Mouse (Mus musculus): ENCODE measurements at regions not wholly inside any gene's neighbourhood (a gene's known extent, or its start where the extent isn't known, plus 50 kb on each side); places are given as distances from the start of the nearest gene placed in this dataset.
"Not testable (repeated sequence)": the region's sequence is repeated elsewhere in the genome, so short reads cannot be mapped to it uniquely, and the experiment has no call there.

- H3K27me3 ChIP-seq (ENCODE audit: control insufficient read depth, insufficient read depth, low read length): no peaks in the 10 kb centered on the region
Observed at GRCm38 (mm10) chr14:104410730-104411129, 57.1 kb downstream of the Pou4f1 start.

DNA sequence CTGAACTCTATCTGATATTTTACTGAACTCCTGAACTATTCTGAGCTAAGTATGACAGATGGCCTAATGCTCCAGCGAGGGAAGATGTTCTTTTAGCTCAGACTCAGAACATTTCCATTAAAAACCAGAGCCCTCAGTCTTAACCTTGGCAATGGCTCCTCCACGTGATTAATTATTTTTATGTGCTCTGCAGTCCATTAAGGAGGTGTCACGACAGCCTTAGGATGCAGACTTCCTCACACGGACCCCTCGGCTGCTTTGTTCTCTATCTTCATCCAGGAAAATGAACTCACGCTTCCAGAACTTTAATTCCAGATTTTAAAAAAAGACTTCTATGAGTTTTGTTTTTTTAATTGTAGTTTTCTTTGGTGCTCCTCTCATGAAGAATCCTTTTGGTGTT lies 57.5 kb downstream of the Pou4f1 start:
- Histone ChIP-seq H3K4me2 (ENCODE audit: low read depth, low read length) (no peak overlapping the region), H3K27me3 (ENCODE audit: control insufficient read depth, insufficient read depth, low read length) (no peaks in the 10 kb centered on the region), H3K4me3 (ENCODE audit: low read depth, low read length) (no peak overlapping the region), H3K9me3 (ENCODE audit: control insufficient read depth, low read length) (no peaks in the 10 kb centered on the region), H3K27ac (ENCODE audit: low read depth, low read length) (no peak overlapping the region), H3K36me3 (ENCODE audit: control insufficient read depth, insufficient read depth, low read length) (no peaks in the 10 kb centered on the region), H3K9ac (replicated peaks; ENCODE audit: low read depth, low read length) (no peak overlapping the region), H3K4me1 (ENCODE audit: control insufficient read depth, insufficient read depth, low read length) (no peaks in the 10 kb centered on the region)
- ATAC-seq (ENCODE audit: low read depth): peak; percentile 51; the same call in 1 of the 2 replicates
- WGBS: 9% methylated on average over 6 of the region's 6 CpGs

More at GRCm38 (mm10) chr14:104410730-104411129, 57.1 kb downstream of the Pou4f1 start:
- Histone ChIP-seq H3K4me2 (ENCODE audit: low read depth, low read length) (no peak overlapping the region), H3K9ac (replicated peaks; ENCODE audit: low read depth, low read length) (no peak overlapping the region), H3K27ac (ENCODE audit: low read depth, low read length) (no peak overlapping the region), H3K9me3 (ENCODE audit: control insufficient read depth, low read length) (no peaks in the 10 kb centered on the region), H3K36me3 (ENCODE audit: control insufficient read depth, insufficient read depth, low read length) (no peaks in the 10 kb centered on the region), H3K4me1 (ENCODE audit: control insufficient read depth, insufficient read depth, low read length) (no peaks in the 10 kb centered on the region), H3K4me3 (ENCODE audit: low read depth, low read length) (no peak overlapping the region)
- 8% methylated on average over 2 of the region's 2 CpGs for WGBS
- ATAC-seq (ENCODE audit: low read depth): no peak

- Histone ChIP-seq H3K4me3 (ENCODE audit: low read depth, low read length) (no peak overlapping the region), H3K9me3 (ENCODE audit: control insufficient read depth, low read length) (no peaks in the 10 kb centered on the region), H3K36me3 (ENCODE audit: control insufficient read depth, insufficient read depth, low read length) (no peaks in the 10 kb centered on the region), H3K4me2 (ENCODE audit: low read depth, low read length) (no peak overlapping the region), H3K27ac (ENCODE audit: low read depth, low read length) (no peak overlapping the region), H3K27me3 (ENCODE audit: control insufficient read depth, insufficient read depth, low read length) (no peaks in the 10 kb centered on the region), H3K4me1 (ENCODE audit: control insufficient read depth, insufficient read depth, low read length) (no peaks in the 10 kb centered on the region), H3K9ac (replicated peaks; ENCODE audit: low read depth, low read length) (no peak overlapping the region)
- no peak for ATAC-seq (ENCODE audit: low read depth)
- 58% methylated on average over 3 of the region's 3 CpGs for WGBS
Observed at GRCm38 (mm10) chr14:104406062-104406461, 61.7 kb downstream of the Pou4f1 start.

DNA sequence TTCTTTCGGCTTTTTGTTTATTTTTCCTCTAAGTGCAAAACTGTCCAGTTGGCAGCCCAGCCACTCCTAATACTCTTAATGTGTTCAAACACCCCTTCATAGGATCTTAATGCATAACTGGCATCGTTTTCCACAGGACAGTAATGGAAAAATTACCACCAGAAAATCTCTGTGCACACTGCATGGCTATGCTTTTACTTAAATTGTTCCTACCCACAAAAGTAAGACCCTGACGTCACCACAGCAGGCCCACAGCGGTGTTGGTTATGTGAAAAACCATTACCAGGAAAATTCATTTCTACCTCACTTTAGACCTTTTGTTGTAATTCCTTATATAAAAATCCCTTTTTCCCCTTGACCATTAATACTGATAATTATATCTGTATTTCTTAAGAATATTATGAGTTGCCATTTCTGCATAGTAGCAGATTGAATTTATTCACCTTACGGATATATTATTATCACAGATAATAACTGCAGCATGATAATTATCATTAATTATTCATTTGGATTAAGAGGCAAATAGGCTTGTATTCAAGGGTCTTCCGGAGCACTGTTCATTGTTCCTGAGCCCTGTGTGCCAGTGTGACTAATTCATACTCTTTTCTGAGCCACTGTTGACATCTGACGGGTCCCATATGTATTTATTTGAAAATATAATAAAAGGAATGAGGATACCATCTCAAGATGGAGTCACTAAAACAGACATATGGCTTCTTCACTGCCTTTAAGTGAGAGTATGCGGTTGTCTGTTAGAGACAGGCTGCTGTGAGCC lies 78.3 kb downstream of the Pou4f1 start:
- WGBS: 58% methylated on average over 8 of the region's 8 CpGs
- Histone ChIP-seq H3K27ac (ENCODE audit: low read depth, low read length) (no peak overlapping the region; the same call in 1 of the 2 replicates), H3K36me3 (ENCODE audit: control insufficient read depth, insufficient read depth, low read length) (no peaks in the 10 kb centered on the region), H3K4me2 (ENCODE audit: low read depth, low read length) (no peak overlapping the region), H3K27me3 (ENCODE audit: control insufficient read depth, insufficient read depth, low read length) (no peaks in the 10 kb centered on the region), H3K4me3 (ENCODE audit: low read depth, low read length) (no peak overlapping the region), H3K9me3 (ENCODE audit: control insufficient read depth, low read length) (no peaks in the 10 kb centered on the region), H3K4me1 (ENCODE audit: control insufficient read depth, insufficient read depth, low read length) (no peaks in the 10 kb centered on the region), H3K9ac (replicated peaks; ENCODE audit: low read depth, low read length) (no peak overlapping the region)
- ATAC-seq (ENCODE audit: low read depth): peak; percentile 76

DNA sequence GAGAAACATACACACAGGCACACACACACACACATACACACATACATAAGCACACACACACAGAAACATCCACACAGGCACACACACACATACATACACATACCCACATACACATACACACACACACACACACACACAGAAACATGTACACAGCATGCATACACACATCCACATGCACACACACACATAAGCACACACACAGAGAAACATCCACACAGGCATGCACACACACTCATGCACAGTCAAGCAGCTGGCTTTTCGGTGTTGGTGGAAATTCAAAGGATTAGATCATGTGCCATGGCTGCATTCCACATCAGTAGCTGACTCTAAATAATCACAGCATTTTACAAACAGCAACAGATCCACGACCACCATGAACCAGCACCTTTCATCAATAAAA lies 78.9 kb downstream of the Pou4f1 start:
- ATAC-seq (ENCODE audit: low read depth): peak; percentile 56; the same call in 1 of the 2 replicates
- WGBS: 72% methylated on average over 2 of the region's 2 CpGs
- H3K27ac ChIP-seq (ENCODE audit: low read depth, low read length): peak overlapping the region; percentile 10; the same call in 1 of the 2 replicates

GRCm38 (mm10) chr14:104380986-104381385 lies 86.8 kb downstream of the Pou4f1 start:
- Histone ChIP-seq H3K9ac (replicated peaks; ENCODE audit: low read depth, low read length) (no peak overlapping the region), H3K4me1 (ENCODE audit: control insufficient read depth, insufficient read depth, low read length) (peaks cover 4% of the 10 kb centered on the region; the same call in 1 of the 2 replicates), H3K4me2 (ENCODE audit: low read depth, low read length) (no peak overlapping the region), H3K36me3 (ENCODE audit: control insufficient read depth, insufficient read depth, low read length) (no peaks in the 10 kb centered on the region), H3K27me3 (ENCODE audit: control insufficient read depth, insufficient read depth, low read length) (no peaks in the 10 kb centered on the region), H3K27ac (ENCODE audit: low read depth, low read length) (no peak overlapping the region), H3K9me3 (ENCODE audit: control insufficient read depth, low read length) (no peaks in the 10 kb centered on the region), H3K4me3 (ENCODE audit: low read depth, low read length) (no peak overlapping the region)
- WGBS: 39% methylated on average over 5 of the region's 5 CpGs
- ATAC-seq (ENCODE audit: low read depth): peak; percentile 91

More for the DNA sequence above, 78.9 kb downstream of the Pou4f1 start:
- no peaks in the 10 kb centered on the region for H3K27me3 ChIP-seq (ENCODE audit: control insufficient read depth, insufficient read depth, low read length)
- H3K4me3 ChIP-seq (ENCODE audit: low read depth, low read length): no peak overlapping the region
- H3K36me3 ChIP-seq (ENCODE audit: control insufficient read depth, insufficient read depth, low read length): no peaks in the 10 kb centered on the region
- no peaks in the 10 kb centered on the region for H3K9me3 ChIP-seq (ENCODE audit: control insufficient read depth, low read length)
- H3K4me2 ChIP-seq (ENCODE audit: low read depth, low read length): no peak overlapping the region
- H3K9ac ChIP-seq (replicated peaks; ENCODE audit: low read depth, low read length): no peak overlapping the region
- no peaks in the 10 kb centered on the region for H3K4me1 ChIP-seq (ENCODE audit: control insufficient read depth, insufficient read depth, low read length)

- Histone ChIP-seq H3K4me3 (ENCODE audit: low read depth, low read length) (no peak overlapping the region), H3K27ac (ENCODE audit: low read depth, low read length) (no peak overlapping the region), H3K4me1 (ENCODE audit: control insufficient read depth, insufficient read depth, low read length) (no peaks in the 10 kb centered on the region), H3K36me3 (ENCODE audit: control insufficient read depth, insufficient read depth, low read length) (no peaks in the 10 kb centered on the region), H3K4me2 (ENCODE audit: low read depth, low read length) (no peak overlapping the region), H3K9me3 (ENCODE audit: control insufficient read depth, low read length) (no peaks in the 10 kb centered on the region), H3K27me3 (ENCODE audit: control insufficient read depth, insufficient read depth, low read length) (no peaks in the 10 kb centered on the region), H3K9ac (replicated peaks; ENCODE audit: low read depth, low read length) (no peak overlapping the region)
- no peak for ATAC-seq (ENCODE audit: low read depth)
- WGBS: 78% methylated on average over 7 of the region's 7 CpGs
Observed at GRCm38 (mm10) chr14:104372776-104373175, 95.0 kb downstream of the Pou4f1 start.

DNA sequence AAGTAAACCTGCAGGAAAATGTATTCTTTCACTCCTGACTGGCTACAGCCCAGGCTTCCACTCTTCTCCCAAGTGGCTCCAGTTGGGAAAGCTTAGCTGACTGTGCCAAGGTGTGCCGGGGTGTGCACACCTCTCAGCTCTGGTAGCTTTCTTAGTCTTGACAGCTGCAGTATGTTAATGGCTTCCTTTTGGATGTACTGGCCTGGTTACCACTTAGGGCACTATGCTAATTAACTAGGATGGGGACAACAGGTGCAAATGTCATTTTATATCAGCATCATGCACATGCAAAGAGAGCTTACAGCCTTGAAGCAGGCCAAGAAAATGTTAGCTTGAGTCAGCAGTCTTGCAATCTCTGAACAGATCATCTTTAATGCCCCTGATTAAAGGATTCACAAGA lies 111.2 kb downstream of the Pou4f1 start:
- H3K9me3 ChIP-seq (ENCODE audit: control insufficient read depth, low read length): no peaks in the 10 kb centered on the region
- H3K4me1 ChIP-seq (ENCODE audit: control insufficient read depth, insufficient read depth, low read length): no peaks in the 10 kb centered on the region
- 87% methylated on average over 1 of the region's 1 CpGs for WGBS
- ATAC-seq (ENCODE audit: low read depth): no peak
- no peak overlapping the region for H3K4me2 ChIP-seq (ENCODE audit: low read depth, low read length)
- H3K27ac ChIP-seq (ENCODE audit: low read depth, low read length): no peak overlapping the region
- no peak overlapping the region for H3K4me3 ChIP-seq (ENCODE audit: low read depth, low read length)
- H3K9ac ChIP-seq (replicated peaks; ENCODE audit: low read depth, low read length): no peak overlapping the region
- no peaks in the 10 kb centered on the region for H3K36me3 ChIP-seq (ENCODE audit: control insufficient read depth, insufficient read depth, low read length)
- no peaks in the 10 kb centered on the region for H3K27me3 ChIP-seq (ENCODE audit: control insufficient read depth, insufficient read depth, low read length)

GRCm38 (mm10) chr14:104336783-104337182 lies 131.0 kb downstream of the Pou4f1 start:
- not testable (repeated sequence) for H3K4me3 ChIP-seq (ENCODE audit: low read depth, low read length); ATAC-seq (ENCODE audit: low read depth); H3K36me3 ChIP-seq (ENCODE audit: control insufficient read depth, insufficient read depth, low read length); H3K9ac ChIP-seq (replicated peaks; ENCODE audit: low read depth, low read length); H3K4me1 ChIP-seq (ENCODE audit: control insufficient read depth, insufficient read depth, low read length); H3K27ac ChIP-seq (ENCODE audit: low read depth, low read length); H3K4me2 ChIP-seq (ENCODE audit: low read depth, low read length); H3K9me3 ChIP-seq (ENCODE audit: control insufficient read depth, low read length); H3K27me3 ChIP-seq (ENCODE audit: control insufficient read depth, insufficient read depth, low read length)
- 94% methylated on average over 15 of the region's 15 CpGs for WGBS

Data from neural tube, embryonic 14.5 days (tissue).